Mouse (Mus musculus) T-cell, adult 2 months (primary cell): ENCODE measurements around the gene Ehd3.
A peak's percentile ranks its signal among the peaks of the same experiment; 100 is the strongest.

Source experiments
- DNase-seq: peaks from one replicate; pipeline ENCODE4 v3.0.0; 2022; ENCODE audit warnings: low spot score

Gene Ehd3

GRCm38 (mm10) chr17:73803521-73804184 is at the start of gene Ehd3:
TSS of gene Ehd3 (plus strand) at chr17:73804134.
- DNase-seq: no peak

GRCm38 (mm10) chr17:73770964-73771363 is 33.0 kb upstream of the Ehd3 start:
- no peak for DNase-seq

GRCm38 (mm10) chr17:73786642-73787311 is 17.2 kb upstream of the Ehd3 start:
- DNase-seq: no peak

- DNase-seq: no peak
Observed at GRCm38 (mm10) chr17:73790284-73791020, 13.5 kb upstream of the Ehd3 start.

- DNase-seq: no peak
Observed at GRCm38 (mm10) chr17:73796789-73797188, 7.1 kb upstream of the Ehd3 start.

- DNase-seq: no peak
Observed at GRCm38 (mm10) chr17:73797706-73798105, 6.2 kb upstream of the Ehd3 start.

GRCm38 (mm10) chr17:73804592-73805271 is 798 bp downstream of the Ehd3 start:
- DNase-seq: peak; percentile 94

GRCm38 (mm10) chr17:73806331-73806730 is 2.4 kb downstream of the Ehd3 start:
- DNase-seq: no peak

- no peak for DNase-seq
Observed at GRCm38 (mm10) chr17:73807211-73807610, 3.3 kb downstream of the Ehd3 start.

GRCm38 (mm10) chr17:73808431-73808830 is 4.5 kb downstream of the Ehd3 start:
- no peak for DNase-seq

- no peak for DNase-seq
Observed at GRCm38 (mm10) chr17:73810801-73811200, 6.9 kb downstream of the Ehd3 start.

- no peak for DNase-seq
Observed at GRCm38 (mm10) chr17:73811566-73811965, 7.6 kb downstream of the Ehd3 start.

- DNase-seq: peak; percentile 82
Observed at GRCm38 (mm10) chr17:73813031-73813660, 9.2 kb downstream of the Ehd3 start.

GRCm38 (mm10) chr17:73814500-73815190 is 10.7 kb downstream of the Ehd3 start:
- DNase-seq: peak; percentile 89

GRCm38 (mm10) chr17:73817697-73818380 is 13.9 kb downstream of the Ehd3 start:
- DNase-seq: no peak

- no peak for DNase-seq
Observed at GRCm38 (mm10) chr17:73818936-73819335, 15.0 kb downstream of the Ehd3 start.

GRCm38 (mm10) chr17:73820726-73821125 is 16.8 kb downstream of the Ehd3 start:
- DNase-seq: no peak

- DNase-seq: peak; percentile 83
Observed at GRCm38 (mm10) chr17:73822255-73822654, 18.3 kb downstream of the Ehd3 start.

- peak; percentile 56 for DNase-seq
Observed at GRCm38 (mm10) chr17:73823121-73824021, 19.4 kb downstream of the Ehd3 start.

- DNase-seq: no peak
Observed at GRCm38 (mm10) chr17:73824022-73824340, 20.0 kb downstream of the Ehd3 start.
